Mouse (Mus musculus) liver, postnatal 0 days (tissue): ENCODE results near the gene Tesk2.

ENCODE experiments used
- CTCF ChIP-seq: sonication (generic); IDR thresholded peaks from 2 replicates; pipeline ENCODE4 v1.5.1; 2016; ENCODE audit warnings: antibody characterized with exemption, low read depth
- EP300 ChIP-seq: IDR thresholded peaks from 2 replicates; pipeline ENCODE4 v1.6.1; 2016; ENCODE audit warnings: antibody characterized with exemption, low read depth, mild to moderate bottlenecking

- TF ChIP-seq CTCF = no peak
- TF ChIP-seq EP300 = no peak
Measured at GRCm38 (mm10) chr4:116687041-116687440, 33.7 kb upstream of the Tesk2 start.
